Mouse (Mus musculus) 416B (cell line): ENCODE results near the gene Pigb.

Experiments
- DNase-seq: peaks from one replicate; pipeline ENCODE4 v3.0.0; 2011; ENCODE audit warnings: low read depth

Gene Pigb

GRCm38 (mm10) chr9:73045711-73046110 lies 5.5 kb upstream of the Pigb start:
- DNase-seq: no peak

GRCm38 (mm10) chr9:73045204-73045603 lies 5.0 kb upstream of the Pigb start:
- peak; percentile 8 for DNase-seq

- DNase-seq: peak; percentile 89
These were observed 4.2 kb upstream of the Pigb start, which contains the start of gene Rab27a for GRCm38 (mm10) chr9:73044146-73045079. TSS of gene Rab27a (plus strand) at chr9:73044854.

GRCm38 (mm10) chr9:73039222-73039945 lies 794 bp downstream of the Pigb start:
- DNase-seq: peak; percentile 90

GRCm38 (mm10) chr9:73033406-73033805 lies 6.8 kb downstream of the Pigb start:
- DNase-seq: no peak

- no peak for DNase-seq
These were observed 8.8 kb downstream of the Pigb start for GRCm38 (mm10) chr9:73031421-73031820.

- DNase-seq: peak; percentile 50
These were observed 9.7 kb downstream of the Pigb start for GRCm38 (mm10) chr9:73030443-73030842.

DNA sequence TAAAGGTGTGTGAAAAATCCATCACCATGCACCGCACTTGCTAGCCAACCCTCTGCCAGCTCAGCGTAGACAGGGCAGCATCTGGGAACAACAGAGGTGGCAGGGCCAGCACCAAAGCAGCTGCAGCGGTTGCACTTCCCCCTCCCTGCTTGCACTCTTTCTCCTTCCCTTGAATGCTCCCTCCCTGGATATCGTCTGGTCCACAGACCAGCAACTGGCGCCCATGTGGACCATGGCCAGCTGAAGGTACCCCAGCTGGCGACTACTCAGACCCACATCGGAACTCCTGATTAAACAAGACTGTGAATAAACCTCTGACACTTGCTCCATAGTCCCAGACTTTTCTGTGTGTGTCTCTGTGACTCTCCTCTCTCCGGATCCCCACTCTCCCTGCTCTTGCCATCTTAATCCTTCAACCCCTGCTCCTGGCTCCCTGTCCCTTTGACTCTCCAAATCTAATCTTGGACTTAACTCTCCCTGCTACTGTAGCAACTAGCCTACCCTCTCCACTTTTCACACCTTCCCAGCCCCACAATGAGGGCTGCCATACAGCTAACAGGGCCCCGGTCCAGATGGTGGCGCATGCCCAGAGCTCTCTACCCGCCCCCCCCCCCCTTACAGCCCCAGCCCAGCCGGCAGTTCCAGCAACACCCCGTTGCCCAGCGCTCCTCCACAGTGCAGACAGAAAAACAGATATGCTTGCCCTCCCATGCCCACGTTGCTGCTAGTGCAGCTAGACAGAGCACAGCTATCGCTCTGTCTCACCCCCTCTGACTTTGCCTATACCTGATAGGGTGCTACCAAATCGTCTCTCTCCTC lies 14.2 kb downstream of the Pigb start:
- no peak for DNase-seq

GRCm38 (mm10) chr9:73020566-73021097 lies 19.5 kb downstream of the Pigb start:
- no peak for DNase-seq

DNA sequence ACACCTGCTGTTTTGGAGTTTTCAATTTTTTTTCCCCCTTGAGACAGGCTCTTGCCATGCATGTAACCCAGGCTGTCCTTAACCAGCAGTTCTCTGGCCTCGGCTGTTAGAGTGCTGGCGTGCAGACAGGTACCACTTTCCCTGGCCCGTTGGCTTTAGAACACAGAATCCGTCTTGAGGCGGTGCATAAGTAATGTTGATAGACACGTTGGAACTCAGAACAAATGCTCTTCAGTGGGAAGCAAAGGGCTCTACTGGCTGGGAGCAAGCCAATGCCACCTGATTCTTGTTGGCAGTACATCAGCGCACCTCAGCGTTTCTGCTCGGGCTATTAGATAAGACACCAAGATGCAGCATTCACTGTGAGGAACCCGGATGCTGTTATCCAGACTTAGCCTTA lies 20.3 kb downstream of the Pigb start:
- DNase-seq: no peak

GRCm38 (mm10) chr9:73014724-73015123 lies 25.5 kb downstream of the Pigb start:
- no peak for DNase-seq

DNA sequence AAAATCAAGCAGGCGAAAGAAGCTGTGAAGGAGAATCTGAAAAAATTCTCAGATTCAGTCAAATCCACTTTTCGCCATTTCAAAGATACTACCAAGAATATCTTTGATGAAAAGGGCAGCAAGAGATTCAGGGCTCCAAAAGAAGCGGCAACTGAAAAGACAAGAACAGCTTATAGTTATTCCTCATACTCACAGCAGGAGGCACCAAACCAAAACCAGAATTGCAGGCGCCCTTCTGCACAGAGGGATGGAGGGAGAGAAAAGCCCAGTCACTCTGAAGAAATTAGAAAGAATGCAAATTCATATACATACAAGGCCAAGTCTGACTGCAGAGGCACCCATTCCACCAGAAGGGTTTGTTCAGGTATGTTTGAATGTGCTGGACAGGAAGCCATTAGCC lies 27.5 kb downstream of the Pigb start:
- no peak for DNase-seq

DNA sequence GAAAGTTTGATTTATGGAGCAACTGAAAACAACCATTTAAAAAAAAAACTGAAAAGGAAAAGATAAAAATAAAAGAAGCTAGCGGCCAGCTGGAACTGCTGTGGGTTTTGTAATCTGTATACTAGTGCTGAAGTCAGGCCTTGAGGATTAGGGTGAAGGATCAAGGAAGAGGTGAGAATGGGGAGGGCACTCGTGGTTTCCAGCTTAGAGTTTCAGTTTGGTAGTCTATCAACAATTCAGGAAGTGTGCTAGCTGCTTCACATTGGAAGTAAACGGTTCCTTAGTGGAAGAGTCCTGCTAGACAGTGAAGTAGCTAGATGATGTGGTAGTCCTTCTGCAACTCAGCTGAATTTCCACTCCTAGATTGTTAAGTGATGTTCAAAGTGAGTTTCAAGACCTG lies 31.8 kb downstream of the Pigb start:
- peak; percentile 49 for DNase-seq

DNA sequence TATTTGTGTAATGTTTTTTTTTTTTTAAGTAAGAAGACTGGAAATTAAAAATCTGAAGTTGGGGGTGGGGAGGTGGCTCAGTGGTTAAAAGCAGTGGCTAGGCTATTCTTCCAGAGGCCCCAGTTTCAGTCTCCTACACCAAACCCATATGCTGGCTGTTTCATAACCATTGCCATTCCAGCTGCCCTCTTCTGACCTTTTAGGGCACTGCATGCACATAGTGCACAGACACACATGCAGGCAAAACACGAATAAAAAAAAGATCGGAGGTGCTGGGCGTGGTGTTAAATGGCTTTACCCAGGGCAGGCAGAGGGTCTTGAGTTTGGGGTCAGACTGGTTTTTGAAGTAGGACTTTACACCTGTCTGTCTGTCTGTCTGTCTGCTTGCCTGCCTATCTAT lies 34.0 kb downstream of the Pigb start:
- DNase-seq: peak; percentile 26

DNA sequence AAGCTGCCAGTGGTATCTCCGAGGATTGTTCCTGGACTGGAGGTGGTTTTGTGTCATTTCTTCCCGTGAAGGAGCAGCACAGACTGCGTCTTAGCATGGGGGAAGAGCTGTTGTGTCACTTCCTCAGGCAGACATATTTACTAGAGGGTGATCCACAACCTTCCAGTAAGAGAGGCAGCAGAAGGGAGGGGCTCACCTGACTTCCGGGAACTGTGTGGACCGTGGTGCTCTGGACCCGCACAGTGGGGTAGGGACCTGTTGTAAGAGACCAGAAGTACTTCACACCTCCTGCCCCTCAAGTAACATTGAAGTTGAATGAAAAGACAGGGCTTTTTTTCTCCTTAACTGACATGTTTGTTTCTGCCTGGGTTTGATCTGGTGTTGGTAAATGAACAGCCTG lies 35.1 kb downstream of the Pigb start:
- no peak for DNase-seq

DNA sequence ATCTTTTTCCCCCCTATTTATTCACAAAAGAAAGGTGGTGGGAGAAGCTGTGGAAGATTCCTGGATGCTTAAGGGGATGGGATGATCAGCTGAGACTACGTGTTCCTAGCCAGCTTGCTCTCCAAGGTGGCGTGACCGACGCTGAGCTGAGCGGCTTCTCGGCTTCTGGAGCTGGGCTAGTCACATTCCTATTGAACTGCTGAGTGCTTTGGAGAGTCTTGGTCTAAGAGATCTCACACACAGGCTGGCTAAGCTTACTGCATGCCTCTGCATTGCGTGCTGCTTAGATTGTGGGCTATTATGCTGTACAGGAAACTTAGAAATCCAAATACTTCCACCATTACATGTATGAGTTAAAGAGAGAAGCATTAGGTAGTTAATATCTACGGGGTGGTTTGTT lies 36.1 kb downstream of the Pigb start:
- no peak for DNase-seq

GRCm38 (mm10) chr9:73002177-73002576 lies 38.0 kb downstream of the Pigb start:
- no peak for DNase-seq

DNA sequence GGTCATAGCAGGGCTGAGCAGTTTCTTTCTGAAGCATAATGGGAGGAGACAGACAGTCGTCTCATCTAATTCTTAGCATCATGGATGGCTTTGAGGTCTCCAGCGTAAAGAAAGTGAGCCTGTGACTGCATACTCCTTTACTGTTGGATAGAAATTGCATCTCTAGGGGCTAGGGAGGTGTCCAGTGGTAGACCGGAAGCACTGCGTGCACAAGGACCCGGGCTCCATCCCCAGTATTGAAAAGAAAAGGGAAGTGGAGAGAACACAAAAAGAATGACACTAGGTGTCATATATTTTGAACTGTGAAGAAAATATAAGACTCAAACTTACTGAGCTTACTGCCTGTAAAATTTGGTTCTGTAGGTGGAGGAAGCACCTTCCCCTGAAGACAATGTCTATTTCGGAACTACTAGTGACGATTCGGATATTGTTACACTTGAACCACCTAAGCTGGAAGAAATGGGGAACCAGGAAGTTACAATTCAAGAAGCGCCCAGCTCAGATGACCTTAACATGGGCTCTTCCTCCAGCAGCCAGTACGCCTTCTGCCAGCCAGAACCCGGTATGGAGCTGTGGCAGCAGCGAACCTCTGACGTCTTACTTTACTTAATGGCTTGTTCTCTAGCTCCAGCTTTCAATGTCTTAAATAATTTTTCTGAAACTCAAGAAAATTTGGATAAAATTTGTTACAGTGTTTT lies 38.7 kb downstream of the Pigb start:
- no peak for DNase-seq

GRCm38 (mm10) chr9:73000487-73000886 lies 39.7 kb downstream of the Pigb start:
- peak; percentile 32 for DNase-seq

- DNase-seq: no peak
These were observed 43.4 kb downstream of the Pigb start for GRCm38 (mm10) chr9:72996806-72997205.

DNA sequence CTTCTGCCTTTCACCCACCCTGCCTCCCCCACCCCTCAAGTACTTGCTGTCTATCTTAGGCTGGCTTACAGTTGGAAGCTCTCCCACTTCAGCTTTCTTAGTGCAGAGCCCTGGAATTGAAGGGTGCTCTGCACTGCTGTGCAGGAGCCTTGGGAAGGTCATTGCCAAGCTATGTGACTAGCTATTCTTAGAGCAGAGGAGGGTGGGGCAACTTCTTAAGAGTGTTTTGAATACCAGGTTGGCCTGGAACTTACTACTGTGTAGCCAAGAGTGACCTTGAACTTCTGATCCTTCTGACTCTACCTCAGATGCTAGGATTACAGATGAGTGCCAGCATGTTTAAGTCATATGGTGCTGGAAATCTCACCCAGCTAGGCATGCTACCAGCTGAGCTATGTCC lies 44.0 kb downstream of the Pigb start:
- DNase-seq: no peak
